Mouse (Mus musculus) limb, embryonic 15.5 days (tissue): Measurements from ENCODE around the gene Mcoln2. TPM values are rescaled to one million over a fixed set of nuclear protein-coding genes. Genes with fewer than 3 reads are reported as not detected.

ENCODE experiments used
- ATAC-seq: fragments of 200-750 bp; cut with Nextera tagmentation; 2 replicates; pipeline ENCODE4 v1.8.0; 2017; ENCODE audit warnings: low read depth, moderate TSS enrichment; ENCODE audit not compliant: insufficient number of reproducible peaks, low FRiP score, low TSS enrichment
- H3K27ac ChIP-seq: fragments of 300-500 bp; sonication (generic); 2 replicates; pipeline ENCODE4 v1.5.1; 2015; ENCODE audit warnings: moderate library complexity, mild to moderate bottlenecking, inconsistent platforms
- H3K27me3 ChIP-seq: fragments of 300-500 bp; sonication (generic); 2 replicates; pipeline ENCODE4 v1.6.1; 2015; ENCODE audit warnings: inconsistent platforms
- H3K36me3 ChIP-seq: fragments of 300-500 bp; sonication (generic); 2 replicates; pipeline ENCODE4 v1.6.1; 2015; ENCODE audit warnings: inconsistent platforms
- H3K4me1 ChIP-seq: fragments of 300-500 bp; sonication (generic); 2 replicates; pipeline ENCODE4 v1.6.1; 2015; ENCODE audit warnings: inconsistent platforms
- H3K4me2 ChIP-seq: fragments of 300-500 bp; sonication (generic); 2 replicates; pipeline ENCODE4 v1.6.1; 2015; ENCODE audit warnings: mild to moderate bottlenecking, inconsistent platforms
- H3K4me3 ChIP-seq: fragments of 300-500 bp; sonication (generic); 2 replicates; pipeline ENCODE4 v1.5.1; 2015; ENCODE audit warnings: mild to moderate bottlenecking, inconsistent platforms
- H3K9ac ChIP-seq: fragments of 300-500 bp; sonication (generic); 2 replicates; pipeline ENCODE4 v1.6.1; 2015; ENCODE audit warnings: inconsistent platforms
- H3K9me3 ChIP-seq: fragments of 300-500 bp; sonication (generic); 2 replicates; pipeline ENCODE4 v1.6.1; 2016; ENCODE audit warnings: inconsistent platforms
- WGBS: fragments of 180-500 bp; shearing (Covaris S2); methylation state at CpG from one replicate; pipeline ENCODE4 v1.1.7; 2015; 5-methylcytosine and 5-hydroxymethylcytosine counted together
- polyA plus RNA-seq: library from polyadenylated mRNA; unstranded; fragments of >200 nt; fragmentation: Nextera tagmentation; extraction: Ambion mirVana; gene quantifications from 2 replicates; pipeline ENCODE4 v1.2.1, GENCODE M21; 2015

The Mcoln2 gene
- 2.0 and 2.3 TPM in 2 replicates for polyA plus RNA-seq

GRCm38 (mm10) chr3:146149156-146150057 lies at the start of gene Mcoln2:
Gene Mcoln2, plus strand, starts transcription at chr3:146149833.
- Histone ChIP-seq H3K4me2 (peak within 1 kb of the TSS; percentile 94), H3K27ac (peak within 1 kb of the TSS; percentile 24; the same call in 1 of the 2 replicates), H3K9ac (peak within 1 kb of the TSS; percentile 43), H3K4me1 (peaks cover 13% of the 10 kb centered on the region), H3K36me3 (no peaks in the 10 kb centered on the region), H3K4me3 (peak within 1 kb of the TSS; percentile 44), H3K27me3 (no peaks in the 10 kb centered on the region), H3K9me3 (no peaks in the 10 kb centered on the region)
- peak; percentile 25; the same call in 1 of the 2 replicates for ATAC-seq
- 12% methylated on average over 34 of the region's 34 CpGs for WGBS

- Histone ChIP-seq H3K27me3 (no peaks in the 10 kb centered on the region), H3K36me3 (no peaks in the 10 kb centered on the region), H3K4me1 (no peaks in the 10 kb centered on the region), H3K9me3 (0 out of 2 replicates have a peak, but pooled peaks cover 4% of the 10 kb centered on the region), H3K27ac (no peak overlapping the region), H3K9ac (no peak overlapping the region), H3K4me2 (no peak overlapping the region), H3K4me3 (no peak overlapping the region)
- ATAC-seq, result no peak
Measured at GRCm38 (mm10) chr3:146099925-146100324, 49.7 kb upstream of the Mcoln2 start.

GRCm38 (mm10) chr3:146102049-146102448 lies 47.6 kb upstream of the Mcoln2 start:
- WGBS, result 57% methylated on average over 6 of the region's 6 CpGs
- ATAC-seq, result no peak
- Histone ChIP-seq H3K4me3 (no peak overlapping the region), H3K27ac (no peak overlapping the region), H3K4me2 (no peak overlapping the region), H3K4me1 (no peaks in the 10 kb centered on the region), H3K27me3 (no peaks in the 10 kb centered on the region; the same call in 1 of the 2 replicates), H3K9ac (no peak overlapping the region), H3K36me3 (no peaks in the 10 kb centered on the region), H3K9me3 (0 out of 2 replicates have a peak, but pooled peaks cover 4% of the 10 kb centered on the region)

GRCm38 (mm10) chr3:146107116-146107849 lies 42.4 kb upstream of the Mcoln2 start:
- no peak for ATAC-seq
- 3% methylated on average over 18 of the region's 18 CpGs for WGBS
- H3K9ac ChIP-seq, result no peak overlapping the region
- no peak overlapping the region for H3K27ac ChIP-seq
- peaks cover 3% of the 10 kb centered on the region; the same call in 1 of the 2 replicates for H3K27me3 ChIP-seq
- peak overlapping the region; percentile 41 for H3K4me3 ChIP-seq
- H3K9me3 ChIP-seq, result no peaks in the 10 kb centered on the region
- no peaks in the 10 kb centered on the region for H3K4me1 ChIP-seq
- H3K4me2 ChIP-seq, result peak overlapping the region; percentile 68
- H3K36me3 ChIP-seq, result no peaks in the 10 kb centered on the region

GRCm38 (mm10) chr3:146107921-146108571 lies 41.6 kb upstream of the Mcoln2 start, which contains the start of gene Wdr63:
Gene Wdr63, minus strand, starts transcription at chr3:146108130.
- Histone ChIP-seq H3K4me2 (peak within 1 kb of the TSS; percentile 68), H3K36me3 (no peaks in the 10 kb centered on the region), H3K4me3 (peak within 1 kb of the TSS; percentile 41), H3K9me3 (no peaks in the 10 kb centered on the region), H3K27me3 (peaks cover 3% of the 10 kb centered on the region; the same call in 1 of the 2 replicates), H3K9ac (no peak within 1 kb of the TSS), H3K4me1 (no peaks in the 10 kb centered on the region), H3K27ac (no peak within 1 kb of the TSS)
- WGBS, result 11% methylated on average over 18 of the region's 18 CpGs
- ATAC-seq, result peak; percentile 74; the same call in 1 of the 2 replicates

GRCm38 (mm10) chr3:146108945-146109344 lies 40.7 kb upstream of the Mcoln2 start:
- H3K27me3 ChIP-seq, result peaks cover 3% of the 10 kb centered on the region; the same call in 1 of the 2 replicates
- no peak overlapping the region for H3K9ac ChIP-seq
- H3K4me3 ChIP-seq, result no peak overlapping the region
- no peaks in the 10 kb centered on the region for H3K9me3 ChIP-seq
- H3K4me2 ChIP-seq, result no peak overlapping the region
- no peak for ATAC-seq
- 58% methylated on average over 2 of the region's 2 CpGs for WGBS
- no peak overlapping the region for H3K27ac ChIP-seq
- no peaks in the 10 kb centered on the region for H3K36me3 ChIP-seq
- H3K4me1 ChIP-seq, result no peaks in the 10 kb centered on the region

GRCm38 (mm10) chr3:146110358-146110757 lies 39.3 kb upstream of the Mcoln2 start:
- Histone ChIP-seq H3K4me2 (no peak overlapping the region), H3K4me1 (no peaks in the 10 kb centered on the region), H3K9ac (no peak overlapping the region), H3K27ac (no peak overlapping the region), H3K4me3 (no peak overlapping the region), H3K27me3 (peaks cover 3% of the 10 kb centered on the region; the same call in 1 of the 2 replicates), H3K36me3 (no peaks in the 10 kb centered on the region), H3K9me3 (no peaks in the 10 kb centered on the region)
- 76% methylated on average over 2 of the region's 2 CpGs for WGBS
- no peak for ATAC-seq

- no peak overlapping the region for H3K9ac ChIP-seq
- peaks cover 3% of the 10 kb centered on the region; the same call in 1 of the 2 replicates for H3K27me3 ChIP-seq
- no peaks in the 10 kb centered on the region for H3K36me3 ChIP-seq
- no peaks in the 10 kb centered on the region for H3K4me1 ChIP-seq
- 73% methylated on average over 6 of the region's 6 CpGs for WGBS
- no peak overlapping the region for H3K4me3 ChIP-seq
- H3K4me2 ChIP-seq, result no peak overlapping the region
- no peak overlapping the region for H3K27ac ChIP-seq
- no peak for ATAC-seq
- H3K9me3 ChIP-seq, result no peaks in the 10 kb centered on the region
Measured at GRCm38 (mm10) chr3:146110916-146111315, 38.7 kb upstream of the Mcoln2 start.

GRCm38 (mm10) chr3:146117258-146117996 lies 32.2 kb upstream of the Mcoln2 start, which contains the start of gene Mcoln3:
Gene Mcoln3, plus strand, starts transcription at chr3:146117450.
- peaks cover 17% of the 10 kb centered on the region for H3K4me1 ChIP-seq
- H3K9me3 ChIP-seq, result no peaks in the 10 kb centered on the region
- H3K27ac ChIP-seq, result no peak within 1 kb of the TSS
- 15% methylated on average over 35 of the region's 35 CpGs for WGBS
- no peak within 1 kb of the TSS for H3K9ac ChIP-seq
- H3K4me3 ChIP-seq, result peak within 1 kb of the TSS; percentile 26
- peak; percentile 48 for ATAC-seq
- H3K36me3 ChIP-seq, result no peaks in the 10 kb centered on the region
- peak within 1 kb of the TSS; percentile 48 for H3K4me2 ChIP-seq
- peaks cover 21% of the 10 kb centered on the region for H3K27me3 ChIP-seq

- Histone ChIP-seq H3K27me3 (peaks cover 21% of the 10 kb centered on the region), H3K4me1 (peaks cover 17% of the 10 kb centered on the region), H3K4me3 (no peak overlapping the region), H3K9ac (no peak overlapping the region), H3K36me3 (no peaks in the 10 kb centered on the region), H3K27ac (no peak overlapping the region), H3K9me3 (no peaks in the 10 kb centered on the region), H3K4me2 (no peak overlapping the region)
- WGBS, result 62% methylated on average over 9 of the region's 9 CpGs
- no peak for ATAC-seq
Measured at GRCm38 (mm10) chr3:146117997-146118457, 31.6 kb upstream of the Mcoln2 start.
